Mouse (Mus musculus) E14TG2a.4 (cell line): ENCODE results near the gene Hsd17b1.

Experiments used
- CTCF ChIP-seq: conservative IDR thresholded peaks from 2 replicates; pipeline ENCODE4 v1.5.1; 2014; ENCODE audit warnings: low read length
- NANOG ChIP-seq: IDR thresholded peaks from 2 replicates; pipeline ENCODE4 v1.6.1; 2014; ENCODE audit warnings: borderline replicate concordance, low read length, mixed read lengths
- POU5F1 ChIP-seq: IDR thresholded peaks from 2 replicates; pipeline ENCODE4 v1.6.1; 2014; ENCODE audit warnings: low read length, borderline replicate concordance

GRCm38 (mm10) chr11:101110708-101111107, 32.5 kb downstream of the Hsd17b1 start:
- TF ChIP-seq POU5F1 (no peak), CTCF (no peak), NANOG (no peak)
